Mouse (Mus musculus): ENCODE measurements around the gene Tmem198.

GRCm38 (mm10) chr1:75442171-75442570 is 37.2 kb upstream of the Tmem198 start:
- TF ChIP-seq POLR2A (IDR thresholded peaks at IDR 0.05; ENCODE audit: low read depth, low read length), result no peak
- no peak for TF ChIP-seq CTCF (IDR thresholded peaks at IDR 0.05; ENCODE audit: extremely low read depth, insufficient read length, insufficient replicate concordance, low read depth, low read length)
